Comparison of ENCODE assay signal across 9 mouse cellular contexts in the genomic region with DNA sequence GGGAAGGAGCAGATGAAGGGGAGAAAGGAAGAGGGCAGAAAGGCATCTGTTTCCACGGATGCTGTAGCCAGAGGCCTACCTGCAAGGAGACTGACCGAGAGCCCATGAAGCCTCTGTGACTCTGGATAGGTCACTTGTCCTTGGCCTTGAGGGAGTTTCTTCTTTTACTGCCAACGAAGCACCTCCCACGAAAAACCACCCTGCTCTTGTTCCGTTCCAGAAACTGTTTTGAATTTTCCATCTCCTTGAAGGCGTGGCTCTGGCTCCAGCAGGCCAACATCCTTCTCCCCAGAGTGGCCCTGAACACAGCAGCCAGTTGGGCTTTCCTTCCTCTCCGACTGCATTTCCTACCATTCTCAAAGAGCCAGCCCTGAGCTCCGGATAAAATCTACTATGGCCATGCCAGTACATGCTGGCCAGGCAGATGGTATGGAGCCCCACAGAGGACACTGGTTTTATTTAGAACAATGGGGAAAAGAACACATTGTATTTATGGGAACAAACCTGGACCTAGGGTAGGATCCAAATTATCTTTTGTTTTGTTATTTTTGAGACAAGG. TPM values are rescaled to one million over a fixed set of nuclear protein-coding genes. Genes with fewer than 3 reads are reported as not detected.
DNase-seq lines count a peak whose midpoint lies in the region; ATAC-seq and TF ChIP-seq lines count a peak whose summit lies in the region.
"Had no signal": no experiment of that assay in that cellular context is flagged by ENCODE, and none has a peak within 500 bp of the region (broad histone marks: within the 10 kb centered on the region; RNA-seq: fewer than 3 reads in every experiment).

No protein-coding gene starts in this region.

- H3K4me2 ChIP-seq in embryonic facial prominence, embryonic 14.5 days (ENCODE audit: low read depth, low read length), result no peak overlapping the region
- H3K4me2 ChIP-seq in hindbrain, embryonic 13.5 days, result peak overlapping the region; percentile 86
- H3K4me2 ChIP-seq: embryonic facial prominence, embryonic 12.5 days had no signal

- peak overlapping the region; percentile 39; the same call in 1 of the 2 replicates for H3K9ac ChIP-seq in embryonic facial prominence, embryonic 14.5 days (ENCODE audit: low read depth, low read length)
- H3K9ac ChIP-seq in hindbrain, embryonic 13.5 days, result peak overlapping the region; percentile 87
- H3K9ac ChIP-seq: embryonic facial prominence, embryonic 12.5 days had no signal

- no peak for ATAC-seq in embryonic facial prominence, embryonic 14.5 days (ENCODE audit: low read depth)
- ATAC-seq in hindbrain, embryonic 13.5 days (ENCODE audit: low FRiP score), result no peak

- DNase-seq in embryonic facial prominence, embryonic 14.5 days (ENCODE audit: low spot score), result no peak
- no peak for DNase-seq in embryonic facial prominence, embryonic 10.5 days (ENCODE audit: low spot score)
- peak; percentile 91 for DNase-seq in cerebellum, adult 9-10 months
- DNase-seq in lung, postnatal 10 days, result peak; percentile 65
- no peak for DNase-seq in thymus, adult 2 months
- no peak for DNase-seq in right cerebral cortex, postnatal 10 days (ENCODE audit: low spot score in 2 of 2)
- no peak for DNase-seq in thymus, postnatal 36 days

- peaks cover 23% of the 10 kb centered on the region for H3K36me3 ChIP-seq in embryonic facial prominence, embryonic 14.5 days (ENCODE audit: control insufficient read depth, insufficient read depth, low read length)
- H3K36me3 ChIP-seq in embryonic facial prominence, embryonic 10.5 days (replicated peaks), result peaks cover 31% of the 10 kb centered on the region
- H3K36me3 ChIP-seq in hindbrain, embryonic 13.5 days, result peaks cover 16% of the 10 kb centered on the region
- H3K36me3 ChIP-seq in thymus, adult 2 months (ENCODE audit: control insufficient read depth, insufficient read depth, low read length), result no peaks in the 10 kb centered on the region

- peaks cover 23% of the 10 kb centered on the region for H3K4me1 ChIP-seq in embryonic facial prominence, embryonic 14.5 days (ENCODE audit: control insufficient read depth, insufficient read depth, low read length)
- peaks cover 55% of the 10 kb centered on the region for H3K4me1 ChIP-seq in embryonic facial prominence, embryonic 10.5 days
- peaks cover 61% of the 10 kb centered on the region for H3K4me1 ChIP-seq in hindbrain, embryonic 13.5 days (replicated peaks)
- peaks cover 36% of the 10 kb centered on the region for H3K4me1 ChIP-seq in thymus, adult 2 months (replicated peaks; ENCODE audit: control insufficient read depth, insufficient read depth, low read length)

- no peak for TF ChIP-seq POLR2A in thymus, adult 2 months (IDR thresholded peaks at IDR 0.05; ENCODE audit: control insufficient read depth, extremely low read depth, insufficient read depth, low read length, poor library complexity)

- TF ChIP-seq CTCF in thymus, adult 2 months (IDR thresholded peaks at IDR 0.05; ENCODE audit: borderline replicate concordance, control insufficient read depth, extremely low read depth, insufficient read depth, low read length, poor library complexity), result no peak

- H3K4me3 ChIP-seq in embryonic facial prominence, embryonic 14.5 days (ENCODE audit: low read depth, low read length), result no peak overlapping the region
- no peak overlapping the region for H3K4me3 ChIP-seq in embryonic facial prominence, embryonic 10.5 days
- no peak overlapping the region for H3K4me3 ChIP-seq in hindbrain, embryonic 13.5 days
- no peak overlapping the region for H3K4me3 ChIP-seq in thymus, adult 2 months (ENCODE audit: control insufficient read depth, insufficient read depth, low read length)
- H3K4me3 ChIP-seq: embryonic facial prominence, embryonic 12.5 days had no signal

- H3K27ac ChIP-seq in embryonic facial prominence, embryonic 14.5 days (replicated peaks; ENCODE audit: low read depth, low read length), result no peak overlapping the region
- no peak overlapping the region for H3K27ac ChIP-seq in embryonic facial prominence, embryonic 10.5 days (replicated peaks)
- 0 out of 2 replicates have a peak overlapping the region, but pooled peaks have one; percentile 1 for H3K27ac ChIP-seq in hindbrain, embryonic 13.5 days
- no peak overlapping the region for H3K27ac ChIP-seq in thymus, adult 2 months (ENCODE audit: control insufficient read depth, insufficient read depth, low read length)
- H3K27ac ChIP-seq: embryonic facial prominence, embryonic 12.5 days had no signal

- no peaks in the 10 kb centered on the region for H3K9me3 ChIP-seq in embryonic facial prominence, embryonic 14.5 days (ENCODE audit: control insufficient read depth, low read length)
- H3K9me3 ChIP-seq in embryonic facial prominence, embryonic 10.5 days, result no peaks in the 10 kb centered on the region
- H3K9me3 ChIP-seq in hindbrain, embryonic 13.5 days, result no peaks in the 10 kb centered on the region
- H3K9me3 ChIP-seq: embryonic facial prominence, embryonic 12.5 days had no signal

- no peaks in the 10 kb centered on the region for H3K27me3 ChIP-seq in embryonic facial prominence, embryonic 14.5 days (replicated peaks; ENCODE audit: control insufficient read depth, insufficient read depth, low read length)
- no peaks in the 10 kb centered on the region for H3K27me3 ChIP-seq in embryonic facial prominence, embryonic 10.5 days (replicated peaks; ENCODE audit: low read depth, poor library complexity, severe bottlenecking)
- no peaks in the 10 kb centered on the region for H3K27me3 ChIP-seq in hindbrain, embryonic 13.5 days
- H3K27me3 ChIP-seq in thymus, adult 2 months (ENCODE audit: control insufficient read depth, insufficient read depth, low read length), result no peaks in the 10 kb centered on the region
- H3K27me3 ChIP-seq: embryonic facial prominence, embryonic 12.5 days had no signal

- 75% methylated on average over 8 of the region's 8 CpGs for WGBS in embryonic facial prominence, embryonic 14.5 days
- 84% methylated on average over 8 of the region's 8 CpGs for WGBS in embryonic facial prominence, embryonic 10.5 days
- 83% methylated on average over 8 of the region's 8 CpGs for WGBS in hindbrain, embryonic 13.5 days
- 88% methylated on average over 8 of the region's 8 CpGs for WGBS in thymus, adult 2 months

RNA-seq across cellular contexts. Expression of gene Ccdc28b, which starts 2.4 kb away (rescaled TPM):
- 49.7 and 50.5 TPM in 2 replicates for polyA plus RNA-seq in embryonic facial prominence, embryonic 14.5 days (2014; fragmentation: Nextera tagmentation; extraction: Ambion mirVana)
- 38.6 and 44.1 TPM in 2 replicates for polyA plus RNA-seq in embryonic facial prominence, embryonic 10.5 days (2016; fragmentation: Nextera tagmentation; extraction: Ambion mirVana)
- 130 and 135 TPM in 2 replicates for polyA plus RNA-seq in hindbrain, embryonic 13.5 days (2015; fragmentation: Nextera tagmentation; extraction: Ambion mirVana)
- polyA plus RNA-seq in thymus, adult 2 months (2012; rRNA removed), result 34.8 and 35.3 TPM in 2 replicates

RNA-seq across cellular contexts. Expression of gene Iqcc, which starts 2.5 kb away (rescaled TPM):
- polyA plus RNA-seq in embryonic facial prominence, embryonic 14.5 days (2014; fragmentation: Nextera tagmentation; extraction: Ambion mirVana), result 26.6 and 29.3 TPM in 2 replicates
- polyA plus RNA-seq in embryonic facial prominence, embryonic 10.5 days (2016; fragmentation: Nextera tagmentation; extraction: Ambion mirVana), result 27.7 and 28.5 TPM in 2 replicates
- polyA plus RNA-seq in hindbrain, embryonic 13.5 days (2015; fragmentation: Nextera tagmentation; extraction: Ambion mirVana), result 30.0 and 37.8 TPM in 2 replicates
- polyA plus RNA-seq in thymus, adult 2 months (2012; rRNA removed), result 73.8 and 78.8 TPM in 2 replicates

RNA-seq across cellular contexts. Expression of gene Dcdc2b, which starts 7.3 kb away (rescaled TPM):
- polyA plus RNA-seq in embryonic facial prominence, embryonic 14.5 days (2014; fragmentation: Nextera tagmentation; extraction: Ambion mirVana), result 1.7 and 2.4 TPM in 2 replicates
- 1.0 and 1.4 TPM in 2 replicates for polyA plus RNA-seq in embryonic facial prominence, embryonic 10.5 days (2016; fragmentation: Nextera tagmentation; extraction: Ambion mirVana)
- polyA plus RNA-seq in hindbrain, embryonic 13.5 days (2015; fragmentation: Nextera tagmentation; extraction: Ambion mirVana), result 4.0 and 4.3 TPM in 2 replicates
- polyA plus RNA-seq in thymus, adult 2 months (2012; rRNA removed), result 4.9 and 7.0 TPM in 2 replicates

RNA-seq across cellular contexts. Expression of gene Txlna, which starts 19.5 kb away (rescaled TPM):
- polyA plus RNA-seq in embryonic facial prominence, embryonic 14.5 days (2014; fragmentation: Nextera tagmentation; extraction: Ambion mirVana), result 96.7 and 111 TPM in 2 replicates
- polyA plus RNA-seq in embryonic facial prominence, embryonic 10.5 days (2016; fragmentation: Nextera tagmentation; extraction: Ambion mirVana), result 115 and 117 TPM in 2 replicates
- polyA plus RNA-seq in hindbrain, embryonic 13.5 days (2015; fragmentation: Nextera tagmentation; extraction: Ambion mirVana), result 56.8 and 58.1 TPM in 2 replicates
- polyA plus RNA-seq in thymus, adult 2 months (2012; rRNA removed), result 70.1 and 70.8 TPM in 2 replicates

RNA-seq across cellular contexts. Expression of gene Tmem234, which starts 20.9 kb away (rescaled TPM):
- polyA plus RNA-seq in embryonic facial prominence, embryonic 14.5 days (2014; fragmentation: Nextera tagmentation; extraction: Ambion mirVana), result 166 and 174 TPM in 2 replicates
- 222 and 226 TPM in 2 replicates for polyA plus RNA-seq in embryonic facial prominence, embryonic 10.5 days (2016; fragmentation: Nextera tagmentation; extraction: Ambion mirVana)
- polyA plus RNA-seq in hindbrain, embryonic 13.5 days (2015; fragmentation: Nextera tagmentation; extraction: Ambion mirVana), result 195 and 196 TPM in 2 replicates
- polyA plus RNA-seq in thymus, adult 2 months (2012; rRNA removed), result 243 and 257 TPM in 2 replicates

Comparison
In these comparisons a context has a peak if more than half of its experiments do, and no peak if none do; other contexts are left out.
1. DNase-seq: peak in cerebellum, adult 9-10 months (single experiment) and lung, postnatal 10 days (single experiment); none in embryonic facial prominence, embryonic 14.5 days (single experiment), embryonic facial prominence, embryonic 10.5 days (single experiment), thymus, adult 2 months (single experiment), right cerebral cortex, postnatal 10 days (0 of 2) and thymus, postnatal 36 days (0 of 2).